Mouse (Mus musculus) CH12.LX (cell line): Measurements from ENCODE around the gene Zfp597.

Source experiments
- CHD1 ChIP-seq: IDR thresholded peaks from 2 replicates; pipeline ENCODE4 v1.6.1; 2012; ENCODE audit warnings: low read depth, low read length, improper control_type of control experiment, inconsistent platforms
- CHD2 ChIP-seq: IDR thresholded peaks from 2 replicates; pipeline ENCODE4 v1.6.1; 2011; ENCODE audit warnings: low read length, improper control_type of control experiment
- CTCF ChIP-seq, 2 experiments: IDR thresholded peaks in 1 of 2; conservative IDR thresholded peaks in 1 of 2; 2 replicates each; pipeline ENCODE4 v1.5.1; 2011 to 2012; ENCODE audit warnings: low read depth in 2 of 2, low read length in 2 of 2, improper control_type of control experiment in 1 of 2, inconsistent platforms in 1 of 2, mild to moderate bottlenecking in 1 of 2, moderate library complexity in 1 of 2
- EP300 ChIP-seq: IDR thresholded peaks from 2 replicates; pipeline ENCODE4 v1.6.1; 2011; ENCODE audit warnings: low read length, improper control_type of control experiment
- HCFC1 ChIP-seq: IDR thresholded peaks from 2 replicates; pipeline ENCODE4 v1.6.1; 2012; ENCODE audit warnings: low read depth, mild to moderate bottlenecking, inconsistent platforms, low read length, improper control_type of control experiment
- IRF4 ChIP-seq: IDR thresholded peaks from 2 replicates; pipeline ENCODE4 v1.6.1; 2014; ENCODE audit warnings: low read depth, mild to moderate bottlenecking, inconsistent platforms, low read length, improper control_type of control experiment
- JUND ChIP-seq: conservative IDR thresholded peaks from 2 replicates; pipeline ENCODE4 v1.6.1; 2011; ENCODE audit warnings: low read depth, low read length, improper control_type of control experiment
- KAT2A ChIP-seq: IDR thresholded peaks from 2 replicates; pipeline ENCODE4 v1.6.1; 2012; ENCODE audit warnings: low read length, improper control_type of control experiment, inconsistent platforms; ENCODE audit not compliant: insufficient replicate concordance
- MXI1 ChIP-seq: IDR thresholded peaks from 2 replicates; pipeline ENCODE4 v1.6.1; 2011; ENCODE audit warnings: mild to moderate bottlenecking, low read depth, low read length, improper control_type of control experiment
- POLR2A ChIP-seq: IDR thresholded peaks from 2 replicates; pipeline ENCODE4 v1.6.1; 2011; ENCODE audit warnings: low read depth, mild to moderate bottlenecking, improper control_type of control experiment, low read length
- RAD21 ChIP-seq: IDR thresholded peaks from 2 replicates; pipeline ENCODE4 v1.6.1; 2011; ENCODE audit warnings: low read depth, mild to moderate bottlenecking, low read length, improper control_type of control experiment, moderate library complexity
- UBTF ChIP-seq: IDR thresholded peaks from 2 replicates; pipeline ENCODE4 v1.6.1; 2012; ENCODE audit warnings: low read depth, mild to moderate bottlenecking, inconsistent platforms, low read length, improper control_type of control experiment, moderate library complexity
- USF1 ChIP-seq: IDR thresholded peaks from 2 replicates; pipeline ENCODE4 v1.6.1; 2014; ENCODE audit warnings: low read depth, mild to moderate bottlenecking, inconsistent platforms, low read length, improper control_type of control experiment

GRCm38 (mm10) chr16:3923515-3923914 is 39.2 kb upstream of the Zfp597 start:
- TF ChIP-seq CTCF (conservative IDR thresholded peaks at IDR 0.05 in 1 of 2, IDR thresholded peaks at IDR 0.05 in 1 of 2; ENCODE audit: low read depth in 2 of 2, low read length in 2 of 2) (no peak), EP300 (no peak), UBTF (no peak), JUND (no peak), HCFC1 (no peak), CHD1 (no peak), CHD2 (no peak), POLR2A (no peak), RAD21 (no peak), MXI1 (no peak), KAT2A (no peak), USF1 (no peak), IRF4 (no peak)
